Mouse (Mus musculus) heart, embryonic 11.5 days (tissue): ENCODE results near the gene Atp13a3. TPM values are rescaled to one million over a fixed set of nuclear protein-coding genes. Genes with fewer than 3 reads are reported as not detected.

ENCODE experiments used
- polyA plus RNA-seq: library from polyadenylated mRNA; unstranded; fragments of >200 nt; fragmentation: Nextera tagmentation; extraction: Ambion mirVana; gene quantifications from 2 replicates; pipeline ENCODE4 v1.2.1, GENCODE M21; 2014

Gene Atp13a3
- polyA plus RNA-seq, 1 experiment from 2014 or later: 14.3 TPM

Other genes with a start within 250 kb of the Atp13a3 start
- not detected in 2 replicates for gene Cpn2, start 138.5 kb downstream of the Atp13a3 start, polyA plus RNA-seq
- 0.48 and 0.84 TPM in 2 replicates for gene Lrrc15, start 122.7 kb downstream of the Atp13a3 start, polyA plus RNA-seq
- gene Gp5, start 95.2 kb downstream of the Atp13a3 start, polyA plus RNA-seq: 3.2 and 5.5 TPM in 2 replicates
- 16.4 and 17.2 TPM in 2 replicates for gene Tmem44, start 144.9 kb upstream of the Atp13a3 start, polyA plus RNA-seq
- gene Lsg1, start 181.6 kb upstream of the Atp13a3 start, polyA plus RNA-seq: 47.8 and 51.3 TPM in 2 replicates
- gene Fam43a, start 193.7 kb upstream of the Atp13a3 start, polyA plus RNA-seq: 5.7 and 6.6 TPM in 2 replicates